Mouse (Mus musculus) stomach, postnatal 0 days (tissue): ENCODE results near the gene A030014E15Rik.

Source experiments
- CTCF ChIP-seq: IDR thresholded peaks from 2 replicates; pipeline ENCODE4 v1.5.1; 2016; ENCODE audit warnings: antibody characterized with exemption, low read depth, mild to moderate bottlenecking, moderate library complexity
- EP300 ChIP-seq: optimal IDR thresholded peaks from 2 replicates; pipeline ENCODE3; 2016; ENCODE audit warnings: antibody characterized with exemption

- TF ChIP-seq CTCF, result no peak; the same call in 1 of the 2 replicates
- TF ChIP-seq EP300, result no peak
Observed at GRCm38 (mm10) chr1:82973244-82973643, 48.5 kb downstream of the A030014E15Rik start.
